Mouse (Mus musculus) ZHBTc4 (cell line): ENCODE results near the gene Pnpla3.
"Not testable (repeated sequence)": the region's sequence is repeated elsewhere in the genome, so short reads cannot be mapped to it uniquely, and the experiment has no call there.

Experiments
- DNase-seq: peaks from one replicate; pipeline ENCODE4 v3.0.0-alpha.2; 2011; ENCODE audit warnings: low read depth, low spot score

The Pnpla3 gene

GRCm38 (mm10) chr15:84167600-84167999 lies at the start of gene Pnpla3:
Gene Pnpla3 (plus strand): TSS chr15:84167837.
- peak; percentile 99 for DNase-seq

GRCm38 (mm10) chr15:84120612-84121011 lies 47.0 kb upstream of the Pnpla3 start:
- DNase-seq: peak; percentile 87

- DNase-seq: no peak
Measured at GRCm38 (mm10) chr15:84121036-84121435, 46.6 kb upstream of the Pnpla3 start.

GRCm38 (mm10) chr15:84123075-84123474 lies 44.6 kb upstream of the Pnpla3 start, which contains the start of gene Pnpla5:
Gene Pnpla5 (minus strand): TSS chr15:84123175.
- DNase-seq: no peak

GRCm38 (mm10) chr15:84124086-84124485 lies 43.6 kb upstream of the Pnpla3 start:
- DNase-seq: no peak

- DNase-seq: no peak
Measured at GRCm38 (mm10) chr15:84126447-84126846, 41.2 kb upstream of the Pnpla3 start.

- DNase-seq: peak; percentile 40
Measured at GRCm38 (mm10) chr15:84126871-84127270, 40.8 kb upstream of the Pnpla3 start.

GRCm38 (mm10) chr15:84131096-84131786 lies 36.4 kb upstream of the Pnpla3 start:
- peak; percentile 90 for DNase-seq

- DNase-seq: peak; percentile 42
Measured at GRCm38 (mm10) chr15:84131971-84132370, 35.7 kb upstream of the Pnpla3 start.

- DNase-seq: no peak
Measured at GRCm38 (mm10) chr15:84133440-84133839, 34.2 kb upstream of the Pnpla3 start.

GRCm38 (mm10) chr15:84135472-84135871 lies 32.2 kb upstream of the Pnpla3 start:
- peak; percentile 89 for DNase-seq

- peak; percentile 35 for DNase-seq
Measured at GRCm38 (mm10) chr15:84136473-84137415, 30.9 kb upstream of the Pnpla3 start.

GRCm38 (mm10) chr15:84139592-84140005 lies 28.0 kb upstream of the Pnpla3 start:
- no peak for DNase-seq

GRCm38 (mm10) chr15:84140109-84140508 lies 27.5 kb upstream of the Pnpla3 start:
- DNase-seq: no peak

GRCm38 (mm10) chr15:84140929-84141328 lies 26.7 kb upstream of the Pnpla3 start:
- no peak for DNase-seq

- no peak for DNase-seq
Measured at GRCm38 (mm10) chr15:84156158-84156557, 11.5 kb upstream of the Pnpla3 start.

GRCm38 (mm10) chr15:84157530-84157929 lies 10.1 kb upstream of the Pnpla3 start:
- not testable (repeated sequence) for DNase-seq

- DNase-seq: no peak
Measured at GRCm38 (mm10) chr15:84161871-84162270, 5.8 kb upstream of the Pnpla3 start.

- no peak for DNase-seq
Measured at GRCm38 (mm10) chr15:84166818-84167217, 819 bp upstream of the Pnpla3 start.

GRCm38 (mm10) chr15:84168170-84169161 lies 829 bp downstream of the Pnpla3 start:
- DNase-seq: peak; percentile 76

GRCm38 (mm10) chr15:84169511-84169910 lies 1.9 kb downstream of the Pnpla3 start:
- DNase-seq: no peak
